Mouse (Mus musculus) forebrain, embryonic 11.5 days (tissue): ENCODE measurements at regions not wholly inside any gene's neighbourhood (a gene's known extent, or its start where the extent isn't known, plus 50 kb on each side); places are given as distances from the start of the nearest gene placed in this dataset.

Source experiments
- ATAC-seq: fragments of 200-750 bp; cut with Nextera tagmentation; replicated peaks from 2 replicates; pipeline ENCODE4 v1.8.0; 2017; ENCODE audit warnings: moderate TSS enrichment; ENCODE audit not compliant: low FRiP score
- DNase-seq: peaks from one replicate; pipeline ENCODE4 v3.0.0-alpha.2; 2017; ENCODE audit warnings: low spot score
- H3K27ac ChIP-seq: fragments of 300-500 bp; sonication (generic); 2 replicates; pipeline ENCODE4 v1.5.1; 2014; ENCODE audit warnings: low read depth, low read length
- H3K27me3 ChIP-seq: fragments of 300-500 bp; sonication (generic); 2 replicates; pipeline ENCODE4 v1.6.1; 2014; ENCODE audit warnings: mild to moderate bottlenecking, low read length, mixed read lengths; ENCODE audit not compliant: control insufficient read depth, insufficient read depth
- H3K36me3 ChIP-seq: fragments of 300-500 bp; sonication (generic); 2 replicates; pipeline ENCODE4 v1.6.1; 2014; ENCODE audit warnings: mild to moderate bottlenecking, low read length, moderate library complexity, mixed read lengths; ENCODE audit not compliant: control insufficient read depth, insufficient read depth
- H3K4me1 ChIP-seq: fragments of 300-500 bp; sonication (generic); replicated peaks from 2 replicates; pipeline ENCODE4 v1.6.1; 2014; ENCODE audit warnings: low read length, mixed read lengths; ENCODE audit not compliant: control insufficient read depth, insufficient read depth
- H3K4me2 ChIP-seq: fragments of 300-500 bp; sonication (generic); 2 replicates; pipeline ENCODE4 v1.6.1; 2014; ENCODE audit warnings: low read depth, mild to moderate bottlenecking, low read length, moderate library complexity, mixed read lengths; ENCODE audit not compliant: severe bottlenecking
- H3K4me3 ChIP-seq: fragments of 300-500 bp; sonication (generic); 2 replicates; pipeline ENCODE4 v1.5.1; 2014; ENCODE audit warnings: low read depth, low read length
- H3K9ac ChIP-seq: fragments of 300-500 bp; sonication (generic); 2 replicates; pipeline ENCODE4 v1.6.1; 2014; ENCODE audit warnings: low read length
- H3K9me3 ChIP-seq: fragments of 300-500 bp; sonication (generic); 2 replicates; pipeline ENCODE4 v1.6.1; 2016; ENCODE audit warnings: low read length, mixed read lengths; ENCODE audit not compliant: control insufficient read depth
- WGBS: fragments of 180-500 bp; shearing (Covaris S2); extraction: QIAGEN DNeasy Blood & Tissue Kit; methylation state at CpG from one replicate; pipeline ENCODE4 v1.1.7; 2014; 5-methylcytosine and 5-hydroxymethylcytosine counted together

DNA sequence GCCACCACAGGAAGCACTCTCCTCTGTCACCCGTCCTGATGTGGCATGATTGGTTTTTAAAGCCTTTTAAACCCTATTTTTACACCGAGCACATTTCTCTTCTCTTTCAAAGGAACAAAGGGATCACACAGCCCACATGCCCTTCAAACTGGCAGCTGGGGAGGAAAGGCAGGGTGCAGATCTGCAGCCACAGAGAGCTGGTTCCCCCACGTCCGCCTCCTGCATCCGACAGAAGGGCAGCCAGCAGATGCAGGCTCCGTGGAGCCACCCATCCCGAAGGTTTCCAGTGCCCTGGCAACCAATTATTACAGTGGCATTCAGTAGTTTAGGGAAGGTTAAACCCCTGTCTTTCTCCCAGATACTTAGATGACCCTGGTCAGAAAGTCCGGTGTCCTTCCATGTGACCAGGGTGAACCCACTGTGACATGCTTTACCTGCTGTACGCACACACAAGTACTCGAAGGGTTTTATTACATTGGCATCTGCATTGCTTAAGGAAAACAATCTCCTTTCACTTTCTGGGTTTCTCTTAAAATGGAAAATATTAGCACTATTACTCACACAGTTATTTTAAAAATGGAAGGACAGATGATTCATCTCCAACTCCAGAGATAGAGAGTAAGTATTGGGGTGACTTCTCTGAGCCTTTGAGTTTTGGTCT, 156.7 kb upstream of the Ubl3 start:
- Histone ChIP-seq H3K4me2 (no peak overlapping the region), H3K4me3 (no peak overlapping the region), H3K27me3 (no peaks in the 10 kb centered on the region), H3K27ac (no peak overlapping the region), H3K9me3 (no peaks in the 10 kb centered on the region), H3K9ac (no peak overlapping the region), H3K36me3 (no peaks in the 10 kb centered on the region), H3K4me1 (0 out of 2 replicates have a peak, but pooled peaks cover 2% of the 10 kb centered on the region)
- 35% methylated on average over 10 of the region's 10 CpGs for WGBS
- no peak for DNase-seq
- no peak for ATAC-seq

DNA sequence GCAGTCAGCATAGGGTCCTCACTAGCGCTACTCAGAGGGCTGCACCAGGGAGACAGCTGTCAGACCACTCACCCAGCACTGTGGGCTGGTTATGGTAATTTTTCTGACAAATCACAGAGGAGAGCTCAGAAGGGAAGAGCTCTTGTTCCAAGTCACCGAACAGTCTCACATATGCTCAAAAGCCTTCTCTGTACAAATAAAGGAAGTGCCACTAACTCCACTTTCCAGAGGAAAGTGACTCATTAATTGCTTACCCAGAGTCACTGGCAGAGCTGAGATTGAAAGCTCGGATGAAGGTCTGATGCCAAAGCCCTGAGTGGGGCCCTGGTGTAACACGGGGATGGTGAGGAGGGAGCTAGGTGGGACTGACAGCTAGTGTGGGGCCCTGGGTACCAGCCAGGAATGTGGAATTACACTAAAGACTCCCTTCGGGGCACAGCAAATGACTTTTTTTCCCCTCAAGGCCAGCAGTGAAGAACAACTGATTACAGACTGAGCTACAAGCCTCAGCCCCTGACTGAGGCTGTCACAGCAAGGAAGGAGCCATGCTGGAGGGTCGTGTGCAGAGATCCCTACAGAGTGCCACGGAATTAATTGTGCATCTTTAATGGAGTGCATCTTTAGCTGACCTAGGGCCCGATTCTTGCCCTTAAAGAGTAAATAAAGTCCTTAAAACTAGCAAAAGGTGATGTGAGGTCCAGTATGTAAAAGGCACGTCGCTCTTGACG, 155.6 kb upstream of the Ubl3 start:
- no peaks in the 10 kb centered on the region for H3K9me3 ChIP-seq
- H3K27ac ChIP-seq = no peak overlapping the region
- H3K4me1 ChIP-seq = 0 out of 2 replicates have a peak, but pooled peaks cover 2% of the 10 kb centered on the region
- DNase-seq (no peak), ATAC-seq (0 out of 2 replicates have a peak, but pooled peaks have one; percentile 27)
- WGBS = 36% methylated on average over 11 of the region's 11 CpGs
- H3K36me3 ChIP-seq = no peaks in the 10 kb centered on the region
- no peak overlapping the region; the same call in 1 of the 2 replicates for H3K9ac ChIP-seq
- H3K4me2 ChIP-seq = no peak overlapping the region
- H3K27me3 ChIP-seq = no peaks in the 10 kb centered on the region
- no peak overlapping the region for H3K4me3 ChIP-seq

DNA sequence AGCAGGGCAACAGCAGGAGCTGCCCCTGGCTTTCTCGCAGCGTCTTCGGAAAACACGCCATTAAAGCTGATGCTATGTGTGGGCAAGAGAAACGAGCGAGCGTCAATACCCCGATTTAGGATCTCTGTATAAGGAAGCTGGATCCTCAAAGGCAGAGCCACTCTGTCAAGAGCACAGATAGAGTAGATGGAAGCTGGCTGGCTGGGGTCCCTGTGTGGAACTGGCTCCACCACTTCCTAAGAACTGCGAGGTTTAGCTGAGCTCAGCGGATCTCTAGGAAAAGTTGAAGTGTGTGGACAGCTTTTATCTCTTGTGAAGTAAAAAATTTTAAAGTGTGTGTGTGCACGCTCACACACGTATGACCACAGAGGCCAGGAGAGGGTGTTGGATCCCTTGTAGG, 154.7 kb upstream of the Ubl3 start:
- H3K9me3 ChIP-seq = no peaks in the 10 kb centered on the region
- 0 out of 2 replicates have a peak, but pooled peaks cover 2% of the 10 kb centered on the region for H3K4me1 ChIP-seq
- no peaks in the 10 kb centered on the region for H3K27me3 ChIP-seq
- WGBS = 91% methylated on average over 12 of the region's 12 CpGs
- no peak overlapping the region for H3K4me3 ChIP-seq
- no peak overlapping the region for H3K4me2 ChIP-seq
- H3K27ac ChIP-seq = no peak overlapping the region
- no peak overlapping the region for H3K9ac ChIP-seq
- DNase-seq (no peak), ATAC-seq (no peak)
- no peaks in the 10 kb centered on the region for H3K36me3 ChIP-seq

DNA sequence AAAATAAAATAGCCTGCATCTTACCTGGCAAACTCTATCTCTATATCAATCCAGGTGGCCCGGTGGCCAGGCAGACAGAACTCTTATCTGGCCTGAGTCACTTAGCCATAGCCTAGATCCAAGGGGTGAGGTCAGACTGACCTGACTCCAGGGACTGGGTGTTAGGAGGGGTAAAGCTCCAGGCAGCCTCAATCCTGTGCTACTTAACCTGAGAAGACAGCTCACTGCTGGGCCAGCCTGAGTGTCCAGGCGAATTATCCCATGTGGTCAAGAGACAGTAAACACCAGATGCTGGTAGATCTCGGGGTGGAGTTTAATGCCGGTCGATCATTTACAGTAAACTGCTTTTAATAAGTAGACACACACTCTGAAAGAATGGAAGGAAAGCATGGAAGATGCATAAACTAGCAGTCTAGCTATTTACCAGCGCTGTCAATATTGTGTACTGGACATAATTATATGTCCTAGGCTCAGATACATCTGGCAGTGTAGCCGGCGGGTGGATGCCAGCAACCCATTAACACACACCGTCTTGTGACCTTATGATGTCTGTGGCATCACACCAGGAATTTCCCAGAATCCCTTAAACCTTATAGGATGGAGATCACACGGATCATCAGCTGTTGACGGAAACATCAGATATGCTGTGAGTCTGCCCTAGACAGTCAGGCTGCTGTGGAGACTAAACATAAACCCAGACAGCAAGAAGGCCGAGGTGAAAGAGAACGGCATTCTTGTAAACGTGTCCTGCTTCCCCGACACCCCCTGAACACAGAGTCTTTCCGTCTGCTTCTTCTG, 153.9 kb upstream of the Ubl3 start:
- 0 out of 2 replicates have a peak, but pooled peaks cover 2% of the 10 kb centered on the region for H3K4me1 ChIP-seq
- no peak overlapping the region for H3K9ac ChIP-seq
- H3K9me3 ChIP-seq = no peaks in the 10 kb centered on the region
- 91% methylated on average over 16 of the region's 16 CpGs for WGBS
- no peak for ATAC-seq
- no peak overlapping the region for H3K4me3 ChIP-seq
- no peaks in the 10 kb centered on the region for H3K27me3 ChIP-seq
- no peaks in the 10 kb centered on the region for H3K36me3 ChIP-seq
- H3K27ac ChIP-seq = no peak overlapping the region
- DNase-seq = no peak
- no peak overlapping the region for H3K4me2 ChIP-seq

DNA sequence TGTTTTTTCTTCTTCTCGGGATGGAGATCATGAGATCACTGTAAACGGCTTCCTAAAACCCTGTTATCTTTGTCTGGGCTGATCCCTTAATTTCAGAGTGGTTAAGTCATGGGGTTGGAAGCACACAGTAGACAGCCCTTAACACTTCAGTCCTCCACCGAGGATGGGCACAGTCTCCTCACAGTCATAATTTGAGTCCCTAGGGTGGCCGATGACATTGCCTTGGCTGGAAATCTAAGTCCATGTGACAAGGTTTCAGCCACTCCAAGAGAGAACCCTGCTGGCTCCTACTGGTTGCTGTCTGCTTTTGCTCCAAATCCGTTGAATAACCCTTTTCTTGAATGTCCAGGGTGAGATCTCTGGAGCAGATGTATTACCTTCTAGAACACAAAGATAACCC, 152.2 kb upstream of the Ubl3 start:
- 77% methylated on average over 5 of the region's 5 CpGs for WGBS
- Histone ChIP-seq H3K27me3 (no peaks in the 10 kb centered on the region), H3K4me3 (no peak overlapping the region), H3K9ac (no peak overlapping the region), H3K36me3 (no peaks in the 10 kb centered on the region), H3K4me1 (0 out of 2 replicates have a peak, but pooled peaks cover 2% of the 10 kb centered on the region), H3K4me2 (no peak overlapping the region), H3K9me3 (no peaks in the 10 kb centered on the region), H3K27ac (no peak overlapping the region)
- no peak for DNase-seq
- ATAC-seq = no peak

DNA sequence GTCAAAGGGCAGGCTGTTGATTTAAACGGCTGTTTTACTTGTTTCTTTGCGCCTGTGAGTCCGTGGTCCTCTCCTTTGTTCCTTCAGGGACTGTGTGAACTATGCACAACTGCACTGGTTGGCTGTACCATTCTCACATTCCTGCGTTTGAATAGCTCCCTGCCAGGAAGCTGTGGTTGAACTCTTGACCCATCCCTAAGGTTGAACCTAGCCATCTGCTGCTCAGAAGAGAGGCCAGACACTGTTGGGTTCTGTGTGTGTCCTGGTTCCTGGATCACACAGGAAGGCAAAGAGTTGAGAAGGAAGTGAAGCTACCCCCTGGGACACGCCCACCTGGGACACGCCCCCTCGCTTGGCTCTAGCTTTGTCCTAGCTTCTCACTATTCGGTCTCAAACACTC, 149.3 kb upstream of the Ubl3 start:
- Histone ChIP-seq H3K4me3 (no peak overlapping the region), H3K27me3 (no peaks in the 10 kb centered on the region), H3K4me2 (no peak overlapping the region), H3K27ac (no peak overlapping the region), H3K36me3 (no peaks in the 10 kb centered on the region), H3K9ac (no peak overlapping the region), H3K4me1 (no peaks in the 10 kb centered on the region), H3K9me3 (no peaks in the 10 kb centered on the region)
- 39% methylated on average over 8 of the region's 8 CpGs for WGBS
- DNase-seq = no peak
- no peak for ATAC-seq

DNA sequence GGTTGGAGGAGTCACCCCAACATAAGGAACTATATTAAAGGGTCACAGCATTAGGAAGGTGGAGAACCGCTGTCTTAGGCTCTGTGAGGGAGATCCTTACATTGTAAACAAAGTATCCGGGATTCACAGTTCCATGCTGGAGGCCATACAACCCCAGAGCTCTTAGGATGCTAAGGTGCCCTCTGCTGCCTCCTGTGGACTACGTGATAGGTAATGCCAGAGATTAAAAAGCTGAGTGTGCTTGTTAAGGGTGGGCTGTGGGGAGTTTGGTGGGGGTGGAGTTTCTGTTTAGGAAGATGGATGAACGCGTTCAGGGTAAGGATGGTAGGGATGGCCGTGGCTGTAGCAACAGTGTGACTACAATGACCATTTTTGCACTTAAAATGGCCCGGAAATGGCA, 148.4 kb upstream of the Ubl3 start:
- no peak overlapping the region for H3K4me2 ChIP-seq
- H3K27ac ChIP-seq = no peak overlapping the region
- no peaks in the 10 kb centered on the region for H3K27me3 ChIP-seq
- no peaks in the 10 kb centered on the region for H3K9me3 ChIP-seq
- 86% methylated on average over 7 of the region's 7 CpGs for WGBS
- H3K9ac ChIP-seq = no peak overlapping the region
- DNase-seq (no peak), ATAC-seq (no peak)
- H3K4me3 ChIP-seq = no peak overlapping the region
- H3K36me3 ChIP-seq = no peaks in the 10 kb centered on the region
- H3K4me1 ChIP-seq = no peaks in the 10 kb centered on the region

DNA sequence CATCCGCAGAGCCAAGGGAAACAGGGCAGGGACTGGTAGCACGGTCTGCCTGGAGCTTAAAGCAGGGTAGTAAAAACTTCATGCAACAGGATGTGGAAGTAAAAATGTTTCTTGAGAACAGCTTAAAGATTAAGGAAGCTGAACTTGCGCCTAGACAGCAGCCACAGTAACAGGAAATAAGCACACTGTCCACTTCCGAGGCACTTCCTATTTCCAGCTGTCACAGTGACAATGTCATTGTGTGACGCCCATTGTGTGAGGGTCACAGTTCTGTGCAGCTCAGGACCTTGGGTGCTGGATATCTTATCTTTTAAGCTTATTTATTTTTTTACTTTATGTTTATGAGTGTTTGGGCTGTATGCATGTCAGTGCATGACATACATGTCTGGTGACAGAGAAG, 147.7 kb upstream of the Ubl3 start:
- 86% methylated on average over 5 of the region's 5 CpGs for WGBS
- Histone ChIP-seq H3K4me1 (no peaks in the 10 kb centered on the region), H3K9ac (no peak overlapping the region), H3K9me3 (no peaks in the 10 kb centered on the region), H3K4me2 (no peak overlapping the region), H3K27me3 (no peaks in the 10 kb centered on the region), H3K36me3 (no peaks in the 10 kb centered on the region), H3K27ac (no peak overlapping the region), H3K4me3 (no peak overlapping the region)
- ATAC-seq (no peak), DNase-seq (no peak)
